Mouse (Mus musculus): Measurements from ENCODE around the gene Rtl5.
A peak's percentile ranks its signal among the peaks of the same experiment; 100 is the strongest.
"Not testable (repeated sequence)": the region's sequence is repeated elsewhere in the genome, so short reads cannot be mapped to it uniquely, and the experiment has no call there.

Gene Rtl5

DNA sequence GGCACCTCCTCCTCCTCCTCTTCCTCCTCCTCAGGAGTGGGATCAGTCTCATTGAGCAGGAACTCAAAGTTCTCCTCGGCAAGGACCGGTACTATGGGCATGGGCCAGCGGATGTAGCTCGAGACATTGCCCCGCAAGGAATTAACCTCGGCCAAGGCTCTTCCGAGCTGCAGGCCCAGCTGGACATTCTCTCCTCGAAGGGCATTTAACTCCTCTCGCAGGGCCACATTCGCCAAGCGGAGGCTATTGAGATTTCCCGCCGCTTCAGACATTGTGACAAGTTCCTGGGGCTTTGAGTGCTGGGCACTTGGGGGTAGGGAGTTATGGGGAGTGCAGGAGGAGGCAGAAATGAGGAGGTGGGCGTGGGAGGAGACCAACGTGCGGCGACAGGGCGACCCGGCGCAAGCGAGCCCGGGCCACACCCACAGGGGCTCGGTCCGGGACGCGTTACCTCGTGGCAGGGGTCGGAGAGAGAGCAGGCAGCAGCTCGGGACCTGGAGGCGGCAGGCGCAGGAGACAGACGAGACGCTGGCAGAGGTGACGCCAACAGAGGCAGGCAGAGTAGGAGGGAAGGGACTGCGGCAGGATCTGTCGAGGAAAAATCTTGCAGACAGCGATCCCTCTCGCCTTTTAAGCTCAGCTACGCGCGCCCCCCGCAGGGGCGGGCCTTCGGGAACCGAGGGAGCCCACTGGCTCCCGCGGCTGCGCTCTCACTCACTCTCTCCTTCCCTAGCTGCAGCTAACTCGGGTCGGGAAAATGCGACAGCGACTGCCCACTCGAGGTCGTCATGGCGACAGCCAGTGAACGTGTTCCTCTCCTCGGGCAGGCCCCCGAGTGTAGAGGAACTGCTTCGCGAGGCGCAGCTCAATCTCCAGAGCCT, at the start of gene Rtl5:
Gene Rtl5 (minus strand): TSS at position 714 of the 881 bp plus-strand sequence.
- DNase-seq, result peak; percentile 58 to 62

DNA sequence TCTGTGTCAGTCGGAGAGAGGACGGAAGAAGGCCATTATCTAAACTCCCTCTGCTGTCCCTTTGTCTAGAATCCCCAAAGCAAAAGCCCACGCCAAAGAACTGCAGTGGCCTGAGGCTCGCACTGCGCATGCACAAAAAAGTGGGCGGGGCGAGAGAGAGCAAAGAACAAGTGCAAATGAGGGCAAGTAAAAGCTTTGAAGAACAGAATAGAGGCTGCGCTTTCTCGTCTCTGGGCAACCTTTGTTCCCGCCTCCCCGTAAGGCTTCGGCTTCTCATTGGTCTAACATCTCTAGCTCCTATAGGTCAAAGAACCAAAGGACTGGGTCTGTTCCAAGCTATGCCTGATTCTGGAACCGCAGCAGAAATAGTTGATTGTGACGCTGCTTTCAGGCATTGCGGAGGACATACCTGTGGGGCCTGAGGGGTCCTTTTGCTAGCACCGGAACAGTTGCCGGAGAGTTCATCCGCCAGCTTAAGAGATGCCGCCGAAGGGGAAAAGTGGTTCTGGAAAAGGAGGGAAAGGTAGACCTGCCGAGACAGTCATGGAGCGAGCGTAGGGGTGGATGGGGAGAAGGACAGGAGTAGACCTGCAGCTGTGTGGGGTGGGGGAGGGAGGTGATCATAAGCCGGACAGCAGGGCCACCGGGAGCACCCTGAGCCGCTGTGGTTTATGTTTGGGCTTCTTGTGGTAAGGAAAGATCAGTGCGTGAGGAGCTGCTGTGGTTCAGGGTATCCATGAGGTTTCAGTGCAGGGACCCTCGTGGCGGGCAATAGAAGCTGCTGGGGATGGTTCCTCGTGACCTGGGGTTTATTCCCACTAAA, 48.1 kb upstream of the Rtl5 start, which contains the start of gene Pin4:
Gene Pin4 (plus strand): TSS at position 406 of the 823 bp plus-strand sequence.
- DNase-seq, result peak; percentile 95 to 97

DNA sequence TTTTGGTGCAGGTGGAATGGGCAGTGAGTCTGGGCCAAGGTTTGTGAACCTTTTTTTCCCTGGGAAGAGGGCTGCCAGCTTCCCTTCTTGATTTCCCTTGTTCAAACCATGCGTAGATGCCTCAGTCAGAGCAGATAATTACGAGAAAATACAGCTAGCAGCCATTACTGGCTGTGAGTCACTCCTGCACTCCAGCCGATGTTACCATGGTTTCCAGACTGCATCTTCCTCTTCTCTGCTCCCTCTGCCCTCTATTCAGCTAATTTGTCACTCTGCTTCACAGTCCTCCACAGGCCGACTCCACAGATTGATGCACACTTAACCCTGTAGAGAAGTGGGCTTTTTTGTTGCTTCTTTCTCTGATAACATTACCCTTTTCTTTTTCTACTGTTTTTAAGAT, 44.6 kb upstream of the Rtl5 start:
- no peak for DNase-seq

DNA sequence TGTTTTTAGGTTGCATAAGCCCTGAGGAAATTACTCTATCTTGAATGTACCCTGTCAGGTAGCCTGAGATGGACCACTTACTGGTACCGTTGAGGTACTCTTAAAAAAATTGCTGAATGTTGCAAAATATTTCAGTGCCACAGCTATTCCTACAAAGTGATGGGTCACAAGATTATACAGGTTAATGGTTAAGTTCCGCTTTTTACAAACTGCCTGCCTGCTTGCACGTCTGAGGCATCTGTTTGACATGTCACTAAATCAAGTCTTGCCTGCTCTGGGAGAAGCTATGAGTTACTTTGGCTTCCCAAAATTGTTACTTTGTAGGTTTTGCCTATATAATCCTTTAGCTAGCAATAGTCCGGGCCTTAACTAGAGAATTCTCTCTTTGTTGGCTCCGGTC, 38.2 kb upstream of the Rtl5 start:
- DNase-seq, result not testable (repeated sequence)

DNA sequence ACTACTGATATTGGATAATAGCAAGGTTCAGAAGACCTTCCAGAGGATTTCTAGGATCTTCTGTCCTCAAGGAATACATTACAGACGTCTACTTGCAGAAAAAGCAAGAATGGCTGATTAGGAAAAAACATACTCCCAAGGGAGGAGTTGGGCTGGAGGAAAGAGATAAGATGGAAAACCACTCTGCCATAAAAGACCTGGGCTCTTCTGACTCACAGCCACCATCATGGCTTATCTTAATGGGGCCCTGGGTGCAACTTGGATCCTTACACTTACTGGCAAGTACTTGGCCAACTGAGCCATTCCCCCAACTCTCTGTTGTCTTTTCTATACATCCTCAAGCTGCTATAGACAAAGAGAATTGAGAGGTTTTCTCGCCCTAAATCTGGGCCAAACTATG, 32.7 kb upstream of the Rtl5 start:
- not testable (repeated sequence) for DNase-seq

DNA sequence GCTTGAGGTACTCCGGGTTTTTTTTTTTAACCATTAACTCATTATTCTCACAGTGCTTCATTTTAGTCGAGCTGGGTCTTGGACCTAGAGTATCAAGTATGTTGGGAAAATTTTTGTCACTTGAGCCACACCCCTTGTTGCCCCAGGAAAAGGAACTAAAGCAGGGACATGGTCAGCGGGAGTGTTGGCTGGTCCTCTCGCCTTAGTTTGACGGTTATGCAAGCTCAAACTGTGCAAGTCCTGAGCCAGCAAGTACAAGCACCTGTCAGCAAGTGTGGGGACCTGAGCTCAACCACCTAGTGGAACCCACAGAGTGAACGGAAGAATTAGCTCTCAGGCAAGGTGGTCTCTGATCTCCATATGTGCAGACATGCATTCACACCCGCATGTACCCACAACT, 30.8 kb upstream of the Rtl5 start:
- DNase-seq, result no peak

DNA sequence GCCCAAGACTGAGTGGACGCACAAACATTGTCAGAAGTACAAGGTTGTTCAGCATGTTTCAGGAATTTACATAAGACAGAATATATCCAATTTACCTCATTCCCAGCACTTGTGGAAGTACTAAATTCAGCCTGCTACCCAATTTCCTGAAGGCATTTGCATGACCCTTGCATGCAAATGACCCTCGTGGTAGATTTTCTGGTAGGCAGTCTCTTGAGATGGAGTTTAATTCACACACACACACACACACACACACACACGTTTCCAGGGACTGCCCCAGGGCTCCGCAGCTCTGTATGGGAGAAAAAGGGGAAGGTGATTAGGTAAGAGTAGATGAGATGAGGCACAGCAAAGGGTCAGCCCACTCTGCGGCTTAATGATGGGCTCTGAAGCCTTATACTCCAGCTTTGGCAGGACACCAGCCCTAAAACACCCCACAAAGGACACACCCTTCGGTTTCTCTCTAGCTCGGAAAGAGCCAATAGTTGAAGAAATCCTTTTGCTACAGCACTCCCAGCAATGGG, 23.3 kb upstream of the Rtl5 start:
- DNase-seq, result no peak

DNA sequence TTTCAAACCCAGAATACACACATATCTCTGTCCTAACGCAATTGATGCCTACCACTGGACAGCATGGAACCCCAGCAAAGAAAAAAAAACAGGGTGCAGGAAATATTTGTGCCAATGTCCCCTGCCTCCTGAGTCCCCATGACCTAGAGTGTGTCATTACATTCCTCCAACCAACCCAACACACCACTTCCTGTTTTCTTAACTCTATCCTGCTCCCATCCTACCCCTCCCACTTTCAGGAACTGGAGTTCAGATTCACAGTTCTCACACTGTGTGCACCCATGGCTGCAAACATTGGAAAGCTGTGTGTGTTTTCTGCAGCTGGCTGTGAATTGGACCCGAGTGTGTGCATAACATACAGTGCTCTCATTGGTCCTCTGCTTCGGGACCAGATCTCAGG, 19.5 kb upstream of the Rtl5 start:
- DNase-seq, result no peak

DNA sequence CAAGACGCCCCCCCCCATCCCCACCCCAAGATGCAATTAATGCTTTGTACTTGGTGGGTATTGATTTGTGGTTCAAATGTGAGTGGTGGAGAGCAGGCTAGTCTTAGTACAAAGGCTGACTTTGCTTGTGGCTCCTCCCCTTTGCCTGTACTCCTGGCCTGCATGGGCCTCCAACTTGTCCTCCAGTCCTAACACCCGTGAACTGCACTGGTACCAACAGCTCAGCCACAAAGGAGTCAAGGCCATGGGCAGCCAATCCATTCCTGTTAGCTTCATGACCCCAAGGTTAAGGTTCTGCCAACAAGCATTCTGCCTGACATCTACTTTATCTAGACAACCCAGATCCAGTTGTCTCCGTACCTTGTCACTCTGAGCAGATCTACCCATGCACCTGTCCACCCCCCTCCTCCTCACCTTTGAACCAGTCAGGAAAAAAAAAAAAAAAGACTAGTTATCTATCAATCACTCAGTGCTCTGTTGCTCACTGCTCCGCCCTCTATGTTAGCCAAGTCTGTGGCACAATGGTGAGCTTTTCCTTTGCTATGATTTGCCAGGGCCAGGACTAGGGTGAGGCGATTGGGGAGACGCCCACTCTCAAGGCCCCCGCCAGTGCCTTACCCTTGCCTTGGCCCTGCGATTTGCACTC, 14.8 kb upstream of the Rtl5 start:
- DNase-seq, result peak; percentile 29 to 30

DNA sequence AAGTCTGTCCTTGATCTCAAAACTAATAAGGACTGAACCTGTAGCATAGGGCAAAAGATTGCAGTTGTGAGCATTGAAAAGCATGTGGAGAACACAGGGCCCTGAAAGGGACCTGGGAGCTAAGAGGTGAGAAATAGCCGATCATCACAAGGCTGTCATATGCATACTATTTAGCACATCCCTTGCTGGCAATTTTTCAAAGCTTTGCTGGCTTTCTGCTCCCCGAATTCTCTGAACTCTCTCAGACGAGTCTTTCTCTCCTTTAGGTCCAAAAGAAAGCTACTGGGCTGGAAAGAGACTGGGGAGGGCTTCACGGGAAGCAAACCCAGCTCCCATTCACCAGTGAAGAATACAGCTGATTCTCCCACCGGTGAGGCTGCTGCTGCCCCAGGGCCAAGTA, 11.2 kb upstream of the Rtl5 start:
- no peak for DNase-seq

DNA sequence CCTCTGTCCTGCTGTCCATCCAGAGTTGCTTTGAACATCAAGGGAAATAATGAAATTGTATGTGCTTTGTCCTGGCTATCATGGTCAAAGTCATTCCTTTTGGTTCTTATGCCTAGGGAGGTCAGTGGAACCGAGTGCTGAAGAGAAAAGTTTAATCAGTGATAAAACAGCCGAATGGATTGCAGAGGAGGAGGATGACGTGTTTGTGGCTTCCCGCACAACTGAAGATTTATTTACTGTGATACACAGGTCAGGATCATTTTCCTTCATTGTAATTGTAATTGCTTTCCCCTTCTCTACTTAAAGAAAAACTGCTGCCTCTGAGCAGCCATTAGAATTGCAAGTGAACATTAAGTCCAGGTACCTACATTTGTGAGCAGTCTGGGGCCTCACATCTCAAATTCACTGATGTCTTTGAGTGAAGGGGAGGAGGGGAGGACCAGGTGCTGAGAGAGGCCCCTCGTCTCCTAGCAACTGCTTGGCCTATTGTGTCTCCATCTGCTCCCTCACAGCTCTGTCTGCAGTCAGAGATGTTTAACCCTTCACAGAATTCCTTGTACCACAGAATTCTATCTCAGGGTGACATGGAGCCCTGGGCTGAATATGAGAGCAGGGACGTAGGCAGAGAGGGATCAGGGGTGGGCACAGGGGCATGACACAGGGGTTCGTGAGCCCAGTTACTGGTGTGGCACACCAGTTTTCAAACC, 10.6 kb upstream of the Rtl5 start:
- no peak for DNase-seq

DNA sequence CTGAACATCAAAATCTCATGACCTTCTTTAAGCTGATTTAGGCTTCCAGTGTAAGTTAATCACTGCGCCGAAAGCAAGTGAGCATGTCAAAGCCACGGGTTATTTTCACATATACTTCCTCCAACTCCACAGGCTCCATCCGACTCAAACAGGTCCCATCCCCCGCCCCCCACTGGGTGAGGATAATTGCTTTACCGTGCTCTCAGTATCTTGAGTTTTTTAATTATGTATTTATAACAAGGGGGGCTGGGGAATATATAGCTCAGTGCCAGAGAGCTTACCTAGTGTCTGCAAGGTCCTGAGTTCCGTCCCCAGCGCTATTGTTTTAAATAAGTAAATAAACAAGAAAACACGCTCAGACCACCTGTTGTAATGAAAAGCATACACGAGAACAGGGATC, 10.0 kb upstream of the Rtl5 start:
- no peak for DNase-seq

DNA sequence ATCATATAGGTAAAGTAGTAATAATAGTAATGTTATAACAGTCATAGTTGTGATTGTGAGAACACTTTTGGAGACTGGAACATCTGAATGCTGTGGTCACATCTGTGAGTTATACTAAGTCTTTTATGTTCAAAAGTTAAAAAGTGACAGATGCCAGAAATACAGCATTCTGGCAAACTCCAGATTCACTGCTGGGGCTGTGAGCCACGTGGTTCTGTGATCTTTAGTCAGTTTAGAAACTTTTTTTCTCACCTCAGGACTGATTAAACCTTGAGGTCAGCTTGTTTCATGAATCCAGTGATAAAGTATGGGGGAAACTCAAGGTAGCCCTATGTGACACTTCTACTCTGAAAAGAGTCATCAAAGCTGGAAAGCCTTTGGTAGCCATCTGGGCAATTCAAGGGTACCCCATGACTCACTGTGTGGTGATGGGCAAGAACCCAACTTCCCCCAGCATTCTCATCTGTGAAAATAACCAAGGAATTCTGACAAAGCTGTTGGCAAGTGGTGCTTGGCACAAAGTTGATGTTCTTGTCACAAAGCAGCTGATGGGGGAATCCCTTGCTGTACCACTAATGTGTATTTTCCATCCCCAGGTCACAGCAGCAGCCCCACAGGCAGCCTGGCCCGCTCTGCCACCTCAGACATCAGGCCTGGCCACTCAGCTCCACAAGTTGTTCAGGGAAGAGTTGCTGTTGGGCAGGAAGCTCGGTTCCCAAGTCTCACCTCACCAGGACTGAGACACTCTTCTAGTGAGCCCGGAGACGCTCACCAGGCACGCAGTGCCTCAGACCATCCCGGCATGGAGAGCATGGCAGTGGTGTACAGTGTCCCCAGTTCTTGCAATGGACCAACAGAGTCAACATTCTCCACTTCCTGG, 6.0 kb upstream of the Rtl5 start:
- peak in 1 of 2 experiments; percentile 13 for DNase-seq

DNA sequence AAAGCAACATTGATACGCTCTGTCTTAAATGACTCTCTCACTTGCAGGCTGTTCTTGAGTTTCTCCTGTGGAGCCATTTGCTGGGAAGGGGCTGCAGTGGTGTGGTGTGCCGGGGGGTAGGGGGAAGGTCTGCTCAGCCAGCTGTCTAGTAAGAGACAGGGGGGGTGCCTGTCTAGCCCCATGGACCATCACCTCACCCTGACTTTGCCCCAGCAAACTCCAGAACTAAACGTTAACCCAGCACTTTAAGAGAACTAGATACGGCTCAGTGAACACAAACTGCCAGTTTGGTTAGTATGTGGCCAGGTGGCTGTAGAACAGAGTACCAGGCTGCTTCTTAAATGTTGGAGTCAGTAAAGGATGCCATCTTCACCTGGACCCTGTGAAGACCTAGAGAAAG, 4.1 kb upstream of the Rtl5 start:
- peak; percentile 38 to 44 for DNase-seq

DNA sequence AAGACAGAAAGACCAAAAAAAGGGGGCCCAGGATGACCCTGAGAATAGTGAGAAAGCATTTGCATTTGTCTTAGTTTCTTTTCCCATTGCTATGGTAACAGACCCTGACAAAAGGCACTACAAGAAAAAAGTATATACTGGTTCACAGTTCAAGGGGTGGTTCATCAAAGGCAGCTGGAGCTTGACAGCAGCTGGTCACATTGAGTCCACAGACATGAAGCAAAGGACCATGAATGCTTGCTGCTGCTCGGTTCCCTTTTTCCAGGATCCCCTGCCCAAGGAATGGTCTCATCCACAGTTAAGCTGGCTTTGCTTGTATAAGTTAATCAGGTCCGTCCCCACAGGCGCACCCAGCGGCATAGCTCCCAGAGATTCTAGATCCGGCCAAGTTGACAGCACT, 3.3 kb upstream of the Rtl5 start:
- no peak for DNase-seq

DNA sequence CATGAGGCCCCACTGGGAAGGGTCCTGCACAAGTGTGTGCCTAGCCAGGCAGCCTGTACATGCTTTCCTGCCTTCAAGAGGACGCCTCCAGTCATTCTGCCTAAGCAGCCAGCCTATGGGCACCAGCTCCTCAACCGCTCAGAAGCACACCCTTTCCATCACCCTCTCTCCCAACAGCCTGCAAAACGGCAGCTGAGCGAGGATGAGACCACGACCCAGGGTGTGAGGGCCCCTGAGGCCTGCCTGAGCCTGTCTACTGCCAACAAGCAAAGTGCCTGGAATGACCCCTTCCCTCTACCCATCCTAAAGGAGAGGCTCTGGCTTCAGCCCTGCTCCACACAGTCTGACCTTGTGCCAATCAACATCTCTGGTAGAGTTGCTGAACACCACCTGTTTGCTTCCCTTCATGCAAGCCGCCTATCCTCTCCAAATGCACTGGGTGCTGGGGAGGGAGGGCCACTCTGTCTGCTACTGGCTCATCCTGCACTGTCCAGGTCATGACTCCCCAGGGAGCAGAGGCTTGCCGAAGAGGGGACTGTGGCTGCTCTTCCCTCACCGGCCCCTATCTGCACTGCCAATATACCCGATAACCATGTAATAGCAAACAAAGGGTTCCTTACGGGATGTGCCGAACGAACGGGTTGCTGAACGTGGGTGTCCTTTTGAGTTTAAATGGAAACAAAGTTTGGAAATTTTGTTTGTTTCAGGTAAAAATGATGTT, 2.7 kb upstream of the Rtl5 start:
- DNase-seq, result no peak

DNA sequence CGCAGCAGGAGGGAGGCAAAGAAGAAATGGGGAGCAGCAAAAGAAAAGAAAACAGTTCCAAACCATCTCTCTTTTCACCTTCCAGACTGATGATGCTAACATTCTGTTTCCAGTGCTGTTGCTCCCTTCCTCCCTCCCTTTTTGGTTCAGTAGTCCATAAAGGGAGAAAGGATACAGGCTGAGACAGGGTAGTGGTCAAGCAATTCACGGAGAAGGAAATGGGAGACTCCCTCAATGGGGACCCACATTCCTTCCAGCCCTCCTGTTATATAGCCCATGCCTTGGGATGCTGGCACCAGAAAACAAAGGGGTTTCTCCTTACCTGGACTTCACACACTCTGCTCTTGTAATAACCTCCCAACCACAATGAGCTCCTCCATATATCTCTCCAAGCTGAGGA, 413 bp upstream of the Rtl5 start:
- DNase-seq, result no peak

DNA sequence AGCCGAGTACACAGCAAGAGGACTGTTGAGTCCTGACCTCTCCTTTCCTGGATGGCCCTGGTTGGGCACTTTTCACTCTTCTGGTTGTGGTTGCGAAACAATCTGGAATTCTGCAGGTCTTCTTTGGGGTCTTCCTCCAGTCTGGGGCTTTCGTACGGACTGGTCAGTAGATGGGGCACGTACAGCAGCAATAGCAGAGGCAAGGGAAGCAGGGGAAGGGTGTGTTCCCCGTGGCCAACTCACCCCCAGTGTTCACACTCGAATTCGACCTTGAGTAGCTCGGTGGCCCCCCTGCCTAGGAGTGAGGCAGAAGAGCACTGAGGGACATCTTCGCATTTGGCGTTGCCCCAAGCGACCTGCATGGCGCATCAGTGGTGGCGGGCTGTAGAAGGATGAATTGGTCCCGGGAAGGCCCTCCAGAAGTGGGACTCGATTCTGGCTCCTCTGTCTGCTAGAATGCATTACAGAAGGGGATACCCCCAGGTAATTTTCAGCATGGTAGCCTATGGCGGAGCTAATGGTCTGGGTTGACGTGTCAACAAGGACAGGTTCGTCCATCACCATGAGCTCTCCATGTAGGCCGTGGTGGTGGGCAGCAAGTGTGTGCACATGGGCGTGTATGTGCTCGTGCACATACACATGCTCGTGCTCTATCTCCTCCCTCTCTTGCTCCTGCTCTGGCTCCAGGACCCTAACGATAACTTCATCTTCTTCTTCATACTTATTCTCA, 2.1 kb downstream of the Rtl5 start:
- DNase-seq, result no peak

DNA sequence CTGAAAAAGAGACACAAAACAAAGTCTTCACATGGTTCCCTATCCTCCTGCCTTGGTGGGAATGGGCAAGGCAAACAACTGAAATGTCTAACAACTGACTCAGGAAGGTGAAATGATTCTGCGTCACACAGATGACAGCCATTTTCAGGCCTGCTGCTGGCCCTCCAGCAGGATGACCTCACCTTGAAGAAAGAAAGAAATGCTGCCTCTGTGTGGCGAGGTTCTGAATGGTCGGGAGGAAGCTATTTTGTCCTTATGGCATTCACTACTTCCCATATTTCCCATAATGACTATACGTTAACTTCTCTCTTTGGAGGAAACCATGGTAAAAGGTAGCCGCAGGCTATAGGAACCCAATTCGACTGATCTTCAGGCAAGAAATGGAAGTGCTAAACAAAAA, 4.0 kb downstream of the Rtl5 start:
- no peak for DNase-seq

DNA sequence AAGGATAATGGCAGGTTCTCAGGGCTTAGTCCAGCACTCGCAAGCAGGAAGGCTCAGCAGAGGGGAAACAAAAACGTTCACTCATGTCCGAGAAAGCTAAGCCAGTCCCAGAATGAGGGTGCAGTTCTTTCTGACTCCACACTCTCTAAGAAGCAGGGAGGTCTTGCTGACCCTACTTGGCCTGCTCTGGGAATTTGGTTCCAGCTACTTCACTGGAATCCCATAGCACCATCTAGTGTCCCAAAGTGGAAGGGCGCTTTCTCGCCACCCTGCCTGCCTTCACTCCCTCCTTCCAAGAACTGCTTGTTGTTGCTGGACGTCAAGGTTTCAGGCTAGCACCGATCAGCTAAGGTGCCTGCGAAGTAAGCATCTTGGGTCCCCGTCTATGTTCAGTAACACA, 5.0 kb downstream of the Rtl5 start:
- DNase-seq, result peak; percentile 56 to 77

Data from kidney, adult 8-10 months (tissue).